Mouse (Mus musculus): ENCODE results near the gene Lsm7. TPM values are rescaled to one million over a fixed set of nuclear protein-coding genes. Genes with fewer than 3 reads are reported as not detected.

Lsm7 gene
- polyA plus RNA-seq (2015; fragmentation: Nextera tagmentation; extraction: Ambion mirVana) = 135 and 148 TPM in 2 replicates

DNA sequence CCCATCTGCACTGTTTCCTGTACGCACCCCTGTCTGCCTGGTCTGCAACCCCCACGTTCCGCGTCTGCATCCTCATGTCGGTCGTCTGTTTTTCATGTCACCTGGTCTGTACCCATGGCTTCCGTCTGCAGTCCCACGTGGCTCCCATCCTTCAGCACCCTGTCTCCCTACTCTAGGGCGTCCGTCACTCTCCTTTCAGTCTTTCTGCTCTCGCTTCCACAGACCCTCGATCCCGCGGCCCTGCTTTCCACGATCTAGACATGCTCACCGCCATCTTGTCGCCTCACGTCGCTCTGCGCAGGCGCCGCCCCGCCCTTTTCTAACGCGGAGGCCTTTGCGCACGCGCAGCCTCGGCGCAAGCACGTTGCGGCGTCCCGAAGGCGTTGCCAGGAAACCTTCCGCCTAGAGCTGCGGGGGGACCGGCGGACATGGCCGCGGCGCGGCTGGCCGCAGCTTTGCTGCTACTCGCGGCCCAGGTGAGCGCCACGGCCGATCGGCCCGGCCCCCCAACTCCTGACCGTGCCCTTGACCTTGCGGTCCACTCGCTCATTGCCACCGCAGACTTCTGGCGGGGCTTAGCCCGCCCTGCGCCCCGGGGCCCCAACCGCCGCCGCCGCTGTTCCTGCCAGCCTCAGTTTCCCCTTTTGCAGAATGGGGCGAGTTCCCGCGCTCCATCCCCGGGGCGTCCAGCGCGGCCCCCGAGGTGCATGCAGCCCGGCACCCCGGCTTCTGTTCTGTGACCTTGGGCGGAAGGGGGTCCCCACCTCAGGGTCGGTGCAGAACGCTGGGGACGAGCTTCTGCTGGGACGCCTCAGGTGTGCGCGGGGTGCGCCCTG lies at the start of gene Lsm7, which contains the start of gene Sppl2b:
Gene Lsm7, minus strand, starts transcription at position 297 of the 836 bp plus-strand sequence.
Gene Sppl2b, plus strand, starts transcription at position 363 of the 836 bp plus-strand sequence.

GRCm38 (mm10) chr10:80900318-80901247 lies 45.6 kb upstream of the Lsm7 start, which contains the start of gene Timm13:
Gene Timm13, minus strand, starts transcription at chr10:80900969.

DNA sequence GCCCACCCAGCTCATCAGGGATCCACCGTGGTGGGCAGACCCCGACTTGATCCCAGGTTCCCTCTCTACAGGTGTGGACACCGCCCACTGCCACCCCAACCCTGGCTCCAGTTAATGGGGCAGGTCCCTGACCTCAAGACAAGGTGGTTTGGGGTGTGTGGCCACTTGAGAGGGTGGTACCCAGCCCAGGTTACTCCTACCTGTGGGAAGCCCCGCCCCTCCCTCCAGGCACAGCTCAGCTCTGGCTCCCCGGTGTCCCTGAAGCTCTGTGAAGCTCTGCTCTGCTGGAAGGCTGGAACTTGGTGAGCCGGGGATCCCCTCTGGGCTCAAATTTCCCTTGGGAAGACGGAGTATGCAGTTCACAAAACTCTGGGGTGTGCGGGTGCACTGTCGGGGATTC lies 16.6 kb upstream of the Lsm7 start, which contains the start of gene Tmprss9:
Gene Tmprss9, plus strand, starts transcription at position 268 of the 400 bp plus-strand sequence.

GRCm38 (mm10) chr10:80843931-80844547 lies 11.0 kb downstream of the Lsm7 start, which contains the start of gene Lingo3:
Gene Lingo3, minus strand, starts transcription at chr10:80844039.

GRCm38 (mm10) chr10:80826151-80827062 lies 28.6 kb downstream of the Lsm7 start, which contains the start of gene Oaz1:
Gene Oaz1, plus strand, starts transcription at chr10:80826656.

GRCm38 (mm10) chr10:80813366-80813765 lies 41.6 kb downstream of the Lsm7 start, which contains the start of gene Jsrp1:
Gene Jsrp1, minus strand, starts transcription at chr10:80813498.

DNA sequence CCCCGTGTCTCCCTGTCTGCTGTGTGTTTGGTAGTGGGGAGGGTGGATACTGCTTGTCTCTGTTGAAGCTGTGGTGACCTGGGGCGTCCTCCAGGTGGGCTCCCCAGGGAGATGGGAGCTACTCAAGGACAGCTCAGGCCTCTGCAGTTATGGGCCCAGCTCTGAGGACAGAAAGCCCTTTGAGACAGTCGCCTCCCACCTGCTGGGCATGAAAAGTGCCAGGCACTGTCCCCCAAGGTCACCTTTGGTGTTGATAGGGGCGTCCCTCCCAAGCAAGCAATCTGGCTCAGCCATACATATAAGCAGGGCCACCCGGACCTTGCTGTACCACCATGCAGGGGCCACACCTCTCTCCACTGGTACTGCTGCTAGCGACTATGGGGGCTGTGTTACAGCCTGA lies 50.1 kb downstream of the Lsm7 start, which contains the start of gene Amh:
Gene Amh, plus strand, starts transcription at position 328 of the 400 bp plus-strand sequence.

MicroRNA genes within 50 kb of the gene (microRNA counts, 519-probe panel; counts per million panel counts)
- not detected for microRNA mmu-miR-1982

Small RNA genes within 50 kb of the gene (microRNA-seq; reads per million reads assigned to microRNA genes)
- 3.1 reads per million, percentile 2 among the genes with 10 or more reads in this experiment for gene Mir1982

Other genes with a start within 250 kb of the Lsm7 start
- gene Gm49322, start 249.2 kb downstream of the Lsm7 start, polyA plus RNA-seq (2015; fragmentation: Nextera tagmentation; extraction: Ambion mirVana) = 0.82 and 1.4 TPM in 2 replicates
- 95.0 and 98.7 TPM in 2 replicates for gene Csnk1g2, start 232.4 kb downstream of the Lsm7 start, polyA plus RNA-seq (2015; fragmentation: Nextera tagmentation; extraction: Ambion mirVana)
- 29.3 and 31.7 TPM in 2 replicates for gene Btbd2, start 198.1 kb downstream of the Lsm7 start, polyA plus RNA-seq (2015; fragmentation: Nextera tagmentation; extraction: Ambion mirVana)
- 40.8 and 44.3 TPM in 2 replicates for gene Mknk2, start 177.1 kb downstream of the Lsm7 start, polyA plus RNA-seq (2015; fragmentation: Nextera tagmentation; extraction: Ambion mirVana)
- gene Mob3a, start 153.2 kb downstream of the Lsm7 start, polyA plus RNA-seq (2015; fragmentation: Nextera tagmentation; extraction: Ambion mirVana) = 64.5 and 80.1 TPM in 2 replicates
- gene Izumo4, start 153.0 kb downstream of the Lsm7 start, polyA plus RNA-seq (2015; fragmentation: Nextera tagmentation; extraction: Ambion mirVana) = 16.9 and 19.6 TPM in 2 replicates
- 44.7 and 50.1 TPM in 2 replicates for gene Ap3d1, start 112.9 kb downstream of the Lsm7 start, polyA plus RNA-seq (2015; fragmentation: Nextera tagmentation; extraction: Ambion mirVana)
- 6.0 and 6.6 TPM in 2 replicates for gene Dot1l, start 100.0 kb downstream of the Lsm7 start, polyA plus RNA-seq (2015; fragmentation: Nextera tagmentation; extraction: Ambion mirVana)
- gene Sf3a2, start 57.0 kb downstream of the Lsm7 start, polyA plus RNA-seq (2015; fragmentation: Nextera tagmentation; extraction: Ambion mirVana) = 34.2 and 40.0 TPM in 2 replicates
- 63.9 and 66.1 TPM in 2 replicates for gene Plekhj1, start 56.6 kb downstream of the Lsm7 start, polyA plus RNA-seq (2015; fragmentation: Nextera tagmentation; extraction: Ambion mirVana)
- not detected in 2 replicates for gene Amh, start 50.0 kb downstream of the Lsm7 start, polyA plus RNA-seq (2015; fragmentation: Nextera tagmentation; extraction: Ambion mirVana)
- 2.2 and 2.9 TPM in 2 replicates for gene Jsrp1, start 41.7 kb downstream of the Lsm7 start, polyA plus RNA-seq (2015; fragmentation: Nextera tagmentation; extraction: Ambion mirVana)
- 1,130 and 1,319 TPM in 2 replicates for gene Oaz1, start 28.6 kb downstream of the Lsm7 start, polyA plus RNA-seq (2015; fragmentation: Nextera tagmentation; extraction: Ambion mirVana)
- gene Lingo3, start 11.2 kb downstream of the Lsm7 start, polyA plus RNA-seq (2015; fragmentation: Nextera tagmentation; extraction: Ambion mirVana) = not detected in 2 replicates
- gene Sppl2b, start 66 bp upstream of the Lsm7 start, polyA plus RNA-seq (2015; fragmentation: Nextera tagmentation; extraction: Ambion mirVana) = 17.8 and 19.5 TPM in 2 replicates
- not detected in 2 replicates for gene Tmprss9, start 16.6 kb upstream of the Lsm7 start, polyA plus RNA-seq (2015; fragmentation: Nextera tagmentation; extraction: Ambion mirVana)
- 186 and 200 TPM in 2 replicates for gene Timm13, start 45.8 kb upstream of the Lsm7 start, polyA plus RNA-seq (2015; fragmentation: Nextera tagmentation; extraction: Ambion mirVana)
- 9.6 and 12.6 TPM in 2 replicates for gene Lmnb2, start 63.0 kb upstream of the Lsm7 start, polyA plus RNA-seq (2015; fragmentation: Nextera tagmentation; extraction: Ambion mirVana)
- gene Gadd45b, start 74.9 kb upstream of the Lsm7 start, polyA plus RNA-seq (2015; fragmentation: Nextera tagmentation; extraction: Ambion mirVana) = 28.6 and 36.3 TPM in 2 replicates
- 1.3 and 1.6 TPM in 2 replicates for gene Gng7, start 159.7 kb upstream of the Lsm7 start, polyA plus RNA-seq (2015; fragmentation: Nextera tagmentation; extraction: Ambion mirVana)
- gene Diras1, start 170.5 kb upstream of the Lsm7 start, polyA plus RNA-seq (2015; fragmentation: Nextera tagmentation; extraction: Ambion mirVana) = not detected in 2 replicates
- gene Slc39a3, start 182.2 kb upstream of the Lsm7 start, polyA plus RNA-seq (2015; fragmentation: Nextera tagmentation; extraction: Ambion mirVana) = 12.7 and 15.3 TPM in 2 replicates
- 90.7 and 98.9 TPM in 2 replicates for gene Sgta, start 205.0 kb upstream of the Lsm7 start, polyA plus RNA-seq (2015; fragmentation: Nextera tagmentation; extraction: Ambion mirVana)
- gene Thop1, start 214.8 kb upstream of the Lsm7 start, polyA plus RNA-seq (2015; fragmentation: Nextera tagmentation; extraction: Ambion mirVana) = 18.4 and 19.0 TPM in 2 replicates
- gene Creb3l3, start 243.7 kb upstream of the Lsm7 start, polyA plus RNA-seq (2015; fragmentation: Nextera tagmentation; extraction: Ambion mirVana) = 0.74 and 1.0 TPM in 2 replicates

Measured in urinary bladder, postnatal 0 days (tissue).